Mouse (Mus musculus): ENCODE results near the gene Gsto1. TPM values are rescaled to one million over a fixed set of nuclear protein-coding genes. Genes with fewer than 3 reads are reported as not detected.

Gene Gsto1
- polyA plus RNA-seq, 1 experiment: 3.1 TPM

DNA sequence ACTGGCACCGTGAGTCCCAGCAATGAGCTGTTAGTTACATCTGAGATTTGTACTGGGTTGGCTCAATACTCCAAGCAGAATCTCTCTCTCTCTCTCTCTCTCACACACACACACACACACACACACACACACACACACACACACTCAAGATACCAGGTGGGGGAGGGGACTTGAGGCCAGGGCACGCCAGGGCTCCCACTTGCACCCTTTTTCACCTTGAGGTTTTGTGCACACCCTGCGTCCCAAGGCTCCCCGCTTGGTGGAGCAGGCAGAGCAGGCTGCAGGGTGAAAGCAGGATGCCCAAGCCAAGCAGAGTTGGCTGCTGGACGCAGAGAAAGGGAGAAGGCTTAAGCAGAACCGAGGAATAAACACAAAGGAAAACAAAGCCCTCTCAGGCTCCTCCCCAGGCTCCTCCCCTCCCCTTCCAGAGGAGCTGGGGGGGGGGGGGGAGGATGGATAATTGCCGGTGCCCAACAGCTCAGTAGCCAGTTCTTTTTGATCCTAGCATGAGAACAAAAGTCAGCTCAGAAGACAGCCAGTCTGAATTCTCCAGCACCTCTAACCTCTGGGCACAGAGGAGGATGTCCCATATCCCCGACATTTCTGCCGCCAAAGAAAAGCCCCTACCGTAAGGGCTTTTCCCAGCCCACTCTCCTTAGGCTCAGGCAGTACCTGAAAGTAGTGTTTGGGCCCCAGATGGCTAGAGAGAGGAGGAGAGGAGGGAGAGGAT is 54.8 kb downstream of the Gsto1 start:
- TF ChIP-seq GATA1 (IDR thresholded peaks at IDR 0.05; ENCODE audit: low read length): no peak
- TF ChIP-seq TAL1 (IDR thresholded peaks at IDR 0.05; ENCODE audit: low read length): no peak
- Histone ChIP-seq H3K4me3 (replicated peaks) (peak overlapping the region; percentile 54), H3K36me3 (ENCODE audit: control insufficient read depth) (peaks cover 27% of the 10 kb centered on the region), H3K4me1 (ENCODE audit: control insufficient read depth) (peaks cover 58% of the 10 kb centered on the region), H3K9me3 (ENCODE audit: control insufficient read depth, low read length) (no peaks in the 10 kb centered on the region), H3K27me3 (ENCODE audit: control insufficient read depth) (no peaks in the 10 kb centered on the region)

GRCm38 (mm10) chr19:47910117-47910618 is 55.4 kb downstream of the Gsto1 start:
- no peaks in the 10 kb centered on the region for H3K9me3 ChIP-seq (ENCODE audit: control insufficient read depth, low read length)
- TF ChIP-seq TAL1 (IDR thresholded peaks at IDR 0.05; ENCODE audit: low read length): no peak
- TF ChIP-seq GATA1 (IDR thresholded peaks at IDR 0.05; ENCODE audit: low read length): no peak
- no peaks in the 10 kb centered on the region for H3K27me3 ChIP-seq (ENCODE audit: control insufficient read depth)
- peaks cover 23% of the 10 kb centered on the region for H3K36me3 ChIP-seq (ENCODE audit: control insufficient read depth)
- H3K4me1 ChIP-seq (ENCODE audit: control insufficient read depth): peaks cover 56% of the 10 kb centered on the region
- H3K4me3 ChIP-seq (replicated peaks): peak overlapping the region; percentile 54

GRCm38 (mm10) chr19:47910751-47911150 is 56.0 kb downstream of the Gsto1 start:
- no peaks in the 10 kb centered on the region for H3K27me3 ChIP-seq (ENCODE audit: control insufficient read depth)
- H3K4me3 ChIP-seq (replicated peaks): no peak overlapping the region
- H3K4me1 ChIP-seq (ENCODE audit: control insufficient read depth): peaks cover 51% of the 10 kb centered on the region
- TF ChIP-seq GATA1 (IDR thresholded peaks at IDR 0.05; ENCODE audit: low read length) (no peak), TAL1 (IDR thresholded peaks at IDR 0.05; ENCODE audit: low read length) (no peak)
- no peaks in the 10 kb centered on the region for H3K9me3 ChIP-seq (ENCODE audit: control insufficient read depth, low read length)
- peaks cover 22% of the 10 kb centered on the region for H3K36me3 ChIP-seq (ENCODE audit: control insufficient read depth)

DNA sequence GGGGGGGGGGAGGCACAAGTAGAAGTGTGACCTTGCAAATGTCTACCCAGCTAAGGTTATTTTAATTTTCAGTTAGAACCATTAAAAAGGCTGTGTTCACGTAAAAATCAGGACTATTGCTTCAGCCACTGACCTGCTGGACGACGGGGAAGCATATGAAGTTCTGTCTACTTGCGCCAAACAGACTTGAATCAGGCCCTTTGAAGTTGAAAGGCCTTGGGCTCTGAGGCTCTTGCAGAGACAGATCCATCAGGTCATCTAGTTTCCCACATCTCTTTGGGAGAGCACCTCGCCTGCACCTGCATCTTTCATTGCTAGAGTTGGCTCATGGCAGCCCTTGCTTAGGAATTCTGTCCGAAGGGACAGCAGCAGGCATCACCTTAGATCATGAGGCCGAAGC is 58.6 kb downstream of the Gsto1 start:
- peaks cover 3% of the 10 kb centered on the region; the same call in 1 of the 2 replicates for H3K27me3 ChIP-seq (ENCODE audit: control insufficient read depth)
- peaks cover 17% of the 10 kb centered on the region for H3K36me3 ChIP-seq (ENCODE audit: control insufficient read depth)
- H3K4me3 ChIP-seq (replicated peaks): no peak overlapping the region
- TF ChIP-seq GATA1 (IDR thresholded peaks at IDR 0.05; ENCODE audit: low read length) (no peak), TAL1 (IDR thresholded peaks at IDR 0.05; ENCODE audit: low read length) (no peak)
- H3K9me3 ChIP-seq (ENCODE audit: control insufficient read depth, low read length): no peaks in the 10 kb centered on the region
- H3K4me1 ChIP-seq (ENCODE audit: control insufficient read depth): peaks cover 55% of the 10 kb centered on the region

GRCm38 (mm10) chr19:47914191-47914590 is 59.4 kb downstream of the Gsto1 start:
- no peaks in the 10 kb centered on the region for H3K9me3 ChIP-seq (ENCODE audit: control insufficient read depth, low read length)
- H3K27me3 ChIP-seq (ENCODE audit: control insufficient read depth): peaks cover 7% of the 10 kb centered on the region; the same call in 1 of the 2 replicates
- peaks cover 56% of the 10 kb centered on the region for H3K4me1 ChIP-seq (ENCODE audit: control insufficient read depth)
- TF ChIP-seq TAL1 (IDR thresholded peaks at IDR 0.05; ENCODE audit: low read length) (no peak), GATA1 (IDR thresholded peaks at IDR 0.05; ENCODE audit: low read length) (no peak)
- peaks cover 17% of the 10 kb centered on the region for H3K36me3 ChIP-seq (ENCODE audit: control insufficient read depth)
- no peak overlapping the region for H3K4me3 ChIP-seq (replicated peaks)

Other genes with a start within 250 kb of the Gsto1 start
- 0.01 TPM in 1 of 2 replicates, not detected in the other for gene Col17a1, start 162.9 kb upstream of the Gsto1 start, polyA plus RNA-seq (2012)
- gene Sfr1, start 123.3 kb upstream of the Gsto1 start, polyA plus RNA-seq (2012): 0.80 and 0.81 TPM in 2 replicates
- not detected in 2 replicates for gene Gsto2, start 10.6 kb downstream of the Gsto1 start, polyA plus RNA-seq (2012)
- not detected in 2 replicates for gene Cfap43, start 64.3 kb downstream of the Gsto1 start, polyA plus RNA-seq (2012)
- 0.18 and 0.23 TPM in 2 replicates for gene Itprip, start 64.3 kb downstream of the Gsto1 start, polyA plus RNA-seq (2012)
- gene Cfap58, start 82.7 kb downstream of the Gsto1 start, polyA plus RNA-seq (2012): not detected in 2 replicates

All from erythroblast, embryonic 14.5 days (primary cell).